11 mouse cellular contexts compared by ENCODE assay signal in genomic region chr1:119533093-119533805, GRCm38 (mm10). TPM values are rescaled to one million over a fixed set of nuclear protein-coding genes. Genes with fewer than 3 reads are reported as not detected.
DNase-seq lines count a peak whose midpoint lies in the region; ATAC-seq and TF ChIP-seq lines count a peak whose summit lies in the region.
"Had no signal": no experiment of that assay in that cellular context is flagged by ENCODE, and none has a peak within 500 bp of the region (broad histone marks: within the 10 kb centered on the region; RNA-seq: fewer than 3 reads in every experiment).

No protein-coding gene starts in this region.

- no peak for DNase-seq in embryonic facial prominence, embryonic 10.5 days (ENCODE audit: low spot score)
- DNase-seq in liver, postnatal 0 days = no peak
- DNase-seq in embryonic facial prominence, embryonic 14.5 days (ENCODE audit: low spot score) = no peak
- no peak for DNase-seq in yolk sac, embryonic 10.5 days (ENCODE audit: low spot score)
- DNase-seq in lung, adult 18-20 months = no peak
- DNase-seq: embryo, embryonic 11 days; lung, adult 2 months; thymus, postnatal 14 days had no signal

- TF ChIP-seq EP300 in liver, postnatal 0 days (IDR thresholded peaks at IDR 0.05; ENCODE audit: low read depth) = no peak

- no peak overlapping the region for H3K9ac ChIP-seq in embryonic facial prominence, embryonic 12.5 days
- H3K9ac ChIP-seq in liver, embryonic 12.5 days = no peak overlapping the region
- H3K9ac ChIP-seq in liver, postnatal 0 days (replicated peaks) = no peak overlapping the region
- H3K9ac ChIP-seq in embryonic facial prominence, embryonic 14.5 days (ENCODE audit: low read depth, low read length) = no peak overlapping the region
- no peak overlapping the region for H3K9ac ChIP-seq in midbrain, embryonic 15.5 days

- H3K9me3 ChIP-seq in embryonic facial prominence, embryonic 12.5 days = no peaks in the 10 kb centered on the region
- peaks cover 10% of the 10 kb centered on the region; the same call in 1 of the 2 replicates for H3K9me3 ChIP-seq in embryonic facial prominence, embryonic 10.5 days
- H3K9me3 ChIP-seq in liver, embryonic 12.5 days (replicated peaks) = 0 out of 2 replicates have a peak, but pooled peaks cover 5% of the 10 kb centered on the region
- H3K9me3 ChIP-seq in liver, postnatal 0 days (ENCODE audit: low read length) = peaks cover 7% of the 10 kb centered on the region; the same call in 1 of the 2 replicates
- H3K9me3 ChIP-seq in embryonic facial prominence, embryonic 14.5 days (ENCODE audit: control insufficient read depth, low read length) = peaks cover 9% of the 10 kb centered on the region; the same call in 1 of the 2 replicates
- H3K9me3 ChIP-seq in midbrain, embryonic 15.5 days = no peaks in the 10 kb centered on the region

- no peak for TF ChIP-seq CTCF in liver, postnatal 0 days (IDR thresholded peaks at IDR 0.05; ENCODE audit: low read depth)

- H3K36me3 ChIP-seq in embryonic facial prominence, embryonic 12.5 days = peaks cover 11% of the 10 kb centered on the region
- peaks cover 21% of the 10 kb centered on the region for H3K36me3 ChIP-seq in embryonic facial prominence, embryonic 10.5 days (replicated peaks)
- peaks cover 13% of the 10 kb centered on the region for H3K36me3 ChIP-seq in liver, embryonic 12.5 days
- no peaks in the 10 kb centered on the region for H3K36me3 ChIP-seq in liver, postnatal 0 days (replicated peaks; ENCODE audit: insufficient read depth, low read length)
- peaks cover 12% of the 10 kb centered on the region for H3K36me3 ChIP-seq in embryonic facial prominence, embryonic 14.5 days (ENCODE audit: control insufficient read depth, insufficient read depth, low read length)
- H3K36me3 ChIP-seq in midbrain, embryonic 15.5 days (replicated peaks) = peaks cover 11% of the 10 kb centered on the region

- H3K4me1 ChIP-seq in embryonic facial prominence, embryonic 12.5 days = no peaks in the 10 kb centered on the region
- H3K4me1 ChIP-seq in embryonic facial prominence, embryonic 10.5 days = no peaks in the 10 kb centered on the region
- no peaks in the 10 kb centered on the region for H3K4me1 ChIP-seq in liver, embryonic 12.5 days
- H3K4me1 ChIP-seq in liver, postnatal 0 days (ENCODE audit: insufficient read depth) = peaks cover 8% of the 10 kb centered on the region
- no peaks in the 10 kb centered on the region for H3K4me1 ChIP-seq in embryonic facial prominence, embryonic 14.5 days (ENCODE audit: control insufficient read depth, insufficient read depth, low read length)
- no peaks in the 10 kb centered on the region for H3K4me1 ChIP-seq in midbrain, embryonic 15.5 days

- WGBS in embryonic facial prominence, embryonic 12.5 days = 80% methylated on average over 18 of the region's 18 CpGs
- 90% methylated on average over 18 of the region's 18 CpGs for WGBS in embryonic facial prominence, embryonic 10.5 days
- 72% methylated on average over 18 of the region's 18 CpGs for WGBS in liver, embryonic 12.5 days (ENCODE audit: insufficient replicate concordance)
- 79% methylated on average over 18 of the region's 18 CpGs for WGBS in liver, postnatal 0 days (ENCODE audit: insufficient replicate concordance)
- WGBS in embryonic facial prominence, embryonic 14.5 days = 77% methylated on average over 18 of the region's 18 CpGs
- WGBS in midbrain, embryonic 15.5 days = 82% methylated on average over 18 of the region's 18 CpGs

- no peak overlapping the region for H3K4me2 ChIP-seq in embryonic facial prominence, embryonic 12.5 days (replicated peaks)
- H3K4me2 ChIP-seq in liver, embryonic 12.5 days = no peak overlapping the region
- no peak overlapping the region for H3K4me2 ChIP-seq in liver, postnatal 0 days (ENCODE audit: low read depth, low read length)
- no peak overlapping the region for H3K4me2 ChIP-seq in embryonic facial prominence, embryonic 14.5 days (ENCODE audit: low read depth, low read length)
- H3K4me2 ChIP-seq in midbrain, embryonic 15.5 days = no peak overlapping the region

- no peak overlapping the region for H3K27ac ChIP-seq in embryonic facial prominence, embryonic 12.5 days
- H3K27ac ChIP-seq in embryonic facial prominence, embryonic 10.5 days (replicated peaks) = no peak overlapping the region
- H3K27ac ChIP-seq in liver, embryonic 12.5 days = no peak overlapping the region
- H3K27ac ChIP-seq in liver, postnatal 0 days (ENCODE audit: low read depth) = no peak overlapping the region
- no peak overlapping the region for H3K27ac ChIP-seq in embryonic facial prominence, embryonic 14.5 days (replicated peaks; ENCODE audit: low read depth, low read length)
- no peak overlapping the region for H3K27ac ChIP-seq in midbrain, embryonic 15.5 days

- ATAC-seq in embryonic facial prominence, embryonic 12.5 days (ENCODE audit: insufficient number of reproducible peaks, insufficient read depth, low FRiP score, low TSS enrichment) = peak; percentile 29; the same call in 1 of the 2 replicates
- 0 out of 2 replicates have a peak, but pooled peaks have one; percentile 8 for ATAC-seq in liver, embryonic 12.5 days
- ATAC-seq in liver, postnatal 0 days = no peak
- peak; percentile 56; the same call in 1 of the 2 replicates for ATAC-seq in embryonic facial prominence, embryonic 14.5 days (ENCODE audit: low read depth)
- ATAC-seq in midbrain, embryonic 15.5 days (replicated peaks) = peak; percentile 59; the same call in 1 of the 2 replicates

- H3K4me3 ChIP-seq in embryonic facial prominence, embryonic 12.5 days = no peak overlapping the region
- H3K4me3 ChIP-seq in embryonic facial prominence, embryonic 10.5 days = no peak overlapping the region
- H3K4me3 ChIP-seq in liver, embryonic 12.5 days = no peak overlapping the region
- no peak overlapping the region for H3K4me3 ChIP-seq in liver, postnatal 0 days (ENCODE audit: low read depth, low read length)
- H3K4me3 ChIP-seq in embryonic facial prominence, embryonic 14.5 days (ENCODE audit: low read depth, low read length) = no peak overlapping the region
- H3K4me3 ChIP-seq in midbrain, embryonic 15.5 days = no peak overlapping the region

- no peaks in the 10 kb centered on the region for H3K27me3 ChIP-seq in embryonic facial prominence, embryonic 12.5 days
- H3K27me3 ChIP-seq in embryonic facial prominence, embryonic 10.5 days (replicated peaks; ENCODE audit: low read depth, poor library complexity, severe bottlenecking) = no peaks in the 10 kb centered on the region
- H3K27me3 ChIP-seq in liver, embryonic 12.5 days (replicated peaks) = no peaks in the 10 kb centered on the region
- H3K27me3 ChIP-seq in liver, postnatal 0 days (ENCODE audit: insufficient read depth, low read length) = no peaks in the 10 kb centered on the region
- H3K27me3 ChIP-seq in embryonic facial prominence, embryonic 14.5 days (replicated peaks; ENCODE audit: control insufficient read depth, insufficient read depth, low read length) = no peaks in the 10 kb centered on the region
- H3K27me3 ChIP-seq in midbrain, embryonic 15.5 days (replicated peaks) = no peaks in the 10 kb centered on the region

RNA-seq across cellular contexts. Expression of gene Tmem185b, which starts 7.3 kb away (rescaled TPM):
- 26.0 and 27.2 TPM in 2 replicates for polyA plus RNA-seq in embryonic facial prominence, embryonic 12.5 days (2016; fragmentation: Nextera tagmentation; extraction: Ambion mirVana)
- polyA plus RNA-seq in embryonic facial prominence, embryonic 10.5 days (2016; fragmentation: Nextera tagmentation; extraction: Ambion mirVana) = 20.7 and 21.0 TPM in 2 replicates
- 11.6 and 11.7 TPM in 2 replicates for polyA plus RNA-seq in liver, embryonic 12.5 days (2016; fragmentation: Nextera tagmentation; extraction: Ambion mirVana)
- 11.0 and 12.7 TPM in 2 replicates for polyA plus RNA-seq in liver, postnatal 0 days (2015; fragmentation: Nextera tagmentation; extraction: Ambion mirVana)
- polyA plus RNA-seq in embryonic facial prominence, embryonic 14.5 days (2014; fragmentation: Nextera tagmentation; extraction: Ambion mirVana) = 25.3 and 25.8 TPM in 2 replicates
- 18.2 and 18.7 TPM in 2 replicates for polyA plus RNA-seq in midbrain, embryonic 15.5 days (2015; fragmentation: Nextera tagmentation; extraction: Ambion mirVana)

RNA-seq across cellular contexts. Expression of gene Ralb, which starts 28.7 kb away (rescaled TPM):
- polyA plus RNA-seq in embryonic facial prominence, embryonic 12.5 days (2016; fragmentation: Nextera tagmentation; extraction: Ambion mirVana) = 128 and 131 TPM in 2 replicates
- 103 and 113 TPM in 2 replicates for polyA plus RNA-seq in embryonic facial prominence, embryonic 10.5 days (2016; fragmentation: Nextera tagmentation; extraction: Ambion mirVana)
- 58.2 and 58.8 TPM in 2 replicates for polyA plus RNA-seq in liver, embryonic 12.5 days (2016; fragmentation: Nextera tagmentation; extraction: Ambion mirVana)
- 30.9 and 31.8 TPM in 2 replicates for polyA plus RNA-seq in liver, postnatal 0 days (2015; fragmentation: Nextera tagmentation; extraction: Ambion mirVana)
- polyA plus RNA-seq in embryonic facial prominence, embryonic 14.5 days (2014; fragmentation: Nextera tagmentation; extraction: Ambion mirVana) = 96.8 and 114 TPM in 2 replicates
- polyA plus RNA-seq in midbrain, embryonic 15.5 days (2015; fragmentation: Nextera tagmentation; extraction: Ambion mirVana) = 60.2 and 62.1 TPM in 2 replicates
